Mouse (Mus musculus): ENCODE results near the gene BC052040. TPM values are rescaled to one million over a fixed set of nuclear protein-coding genes. Genes with fewer than 3 reads are reported as not detected.

Gene BC052040
- polyA plus RNA-seq, 1 experiment from 2014 or later, result 6.5 TPM

DNA sequence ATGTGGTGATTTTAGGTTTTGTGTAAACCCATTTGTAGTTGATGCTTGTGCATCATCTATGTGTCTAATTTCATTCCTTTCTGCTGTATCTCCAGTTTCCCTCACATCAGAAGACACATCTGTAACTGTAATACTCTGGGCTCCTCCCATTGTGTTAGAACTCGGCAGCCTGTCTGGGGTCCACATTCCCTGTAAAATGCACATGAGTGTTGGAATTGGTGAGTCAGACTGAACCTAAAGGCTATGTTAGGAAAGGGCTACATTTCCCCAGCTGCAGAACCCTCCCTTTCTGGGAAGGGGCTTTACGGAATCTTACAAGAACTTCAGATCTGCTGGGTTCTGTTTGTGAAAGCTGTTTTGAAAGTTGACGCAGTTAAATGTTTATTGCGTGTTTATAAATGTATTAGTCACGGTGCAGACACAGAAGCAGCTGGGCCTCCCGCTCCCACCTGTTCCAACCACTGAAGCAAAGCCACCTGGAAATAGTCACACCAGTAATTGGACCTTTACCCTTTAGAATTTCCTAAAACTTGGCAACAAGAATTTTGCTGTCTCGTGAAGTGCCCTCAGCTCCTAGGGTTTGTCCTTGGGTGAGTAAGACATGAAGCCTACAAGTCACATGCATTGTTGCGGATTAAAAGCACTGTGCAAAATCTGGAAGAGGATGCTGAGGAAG is 151.6 kb downstream of the BC052040 start:
- no peaks in the 10 kb centered on the region for H3K36me3 ChIP-seq
- no peak overlapping the region for H3K4me3 ChIP-seq (replicated peaks)
- ATAC-seq (ENCODE audit: low read depth) (no peak), DNase-seq (no peak)
- H3K27me3 ChIP-seq, result no peaks in the 10 kb centered on the region
- WGBS (ENCODE audit: insufficient replicate concordance), result 82% methylated on average over 8 of the region's 8 CpGs
- no peak overlapping the region for H3K4me2 ChIP-seq
- H3K9me3 ChIP-seq (replicated peaks), result no peaks in the 10 kb centered on the region
- H3K27ac ChIP-seq, result no peak overlapping the region
- no peak overlapping the region for H3K9ac ChIP-seq
- H3K4me1 ChIP-seq (replicated peaks), result no peaks in the 10 kb centered on the region

DNA sequence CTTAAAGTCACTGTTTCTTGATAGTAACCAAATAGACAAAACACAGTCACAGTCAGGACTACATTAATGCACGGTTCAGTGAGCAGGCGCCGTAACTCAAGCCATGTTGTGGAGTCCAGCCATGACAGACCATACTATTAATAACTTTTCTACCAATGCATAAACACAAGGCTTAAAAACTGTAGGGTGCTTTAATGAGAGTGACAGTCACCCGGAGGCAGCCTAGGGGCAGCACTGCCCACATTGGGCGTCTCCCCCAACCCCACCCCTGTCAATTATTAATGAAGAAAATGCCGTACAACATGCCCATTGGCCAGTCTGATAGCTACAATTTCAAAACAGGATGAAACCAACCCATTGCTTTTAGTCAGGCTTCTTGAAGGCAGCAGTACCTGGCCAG is 153.3 kb downstream of the BC052040 start:
- no peak for DNase-seq
- Histone ChIP-seq H3K27me3 (no peaks in the 10 kb centered on the region), H3K27ac (no peak overlapping the region), H3K9ac (no peak overlapping the region), H3K9me3 (replicated peaks) (no peaks in the 10 kb centered on the region), H3K36me3 (no peaks in the 10 kb centered on the region), H3K4me2 (no peak overlapping the region), H3K4me3 (replicated peaks) (no peak overlapping the region), H3K4me1 (replicated peaks) (no peaks in the 10 kb centered on the region)
- 79% methylated on average over 6 of the region's 6 CpGs for WGBS (ENCODE audit: insufficient replicate concordance)
- no peak for ATAC-seq (ENCODE audit: low read depth)

- Histone ChIP-seq H3K4me3 (replicated peaks) (no peak overlapping the region), H3K4me1 (replicated peaks) (no peaks in the 10 kb centered on the region), H3K27ac (no peak overlapping the region), H3K9ac (no peak overlapping the region), H3K9me3 (replicated peaks) (no peaks in the 10 kb centered on the region), H3K36me3 (no peaks in the 10 kb centered on the region), H3K4me2 (no peak overlapping the region), H3K27me3 (no peaks in the 10 kb centered on the region)
- ATAC-seq (ENCODE audit: low read depth) (no peak), DNase-seq (no peak)
- 63% methylated on average over 3 of the region's 3 CpGs for WGBS (ENCODE audit: insufficient replicate concordance)
Measured at GRCm38 (mm10) chr2:115736416-115736815, 154.9 kb downstream of the BC052040 start.

GRCm38 (mm10) chr2:115737966-115738365 is 156.4 kb downstream of the BC052040 start:
- Histone ChIP-seq H3K27ac (no peak overlapping the region), H3K9ac (no peak overlapping the region), H3K9me3 (replicated peaks) (no peaks in the 10 kb centered on the region), H3K27me3 (no peaks in the 10 kb centered on the region), H3K4me2 (no peak overlapping the region), H3K36me3 (no peaks in the 10 kb centered on the region), H3K4me1 (replicated peaks) (no peaks in the 10 kb centered on the region), H3K4me3 (replicated peaks) (no peak overlapping the region)
- ATAC-seq (ENCODE audit: low read depth) (no peak), DNase-seq (no peak)
- 72% methylated on average over 2 of the region's 2 CpGs for WGBS (ENCODE audit: insufficient replicate concordance)

- H3K4me3 ChIP-seq (replicated peaks), result no peak overlapping the region
- no peaks in the 10 kb centered on the region for H3K27me3 ChIP-seq
- WGBS (ENCODE audit: insufficient replicate concordance), result 71% methylated on average over 7 of the region's 7 CpGs
- no peaks in the 10 kb centered on the region for H3K9me3 ChIP-seq (replicated peaks)
- H3K36me3 ChIP-seq, result no peaks in the 10 kb centered on the region
- H3K4me1 ChIP-seq (replicated peaks), result no peaks in the 10 kb centered on the region
- DNase-seq, result no peak
- ATAC-seq (ENCODE audit: low read depth), result no peak
- H3K27ac ChIP-seq, result no peak overlapping the region
- no peak overlapping the region for H3K4me2 ChIP-seq
- H3K9ac ChIP-seq, result no peak overlapping the region
Measured at GRCm38 (mm10) chr2:115742061-115742460, 160.5 kb downstream of the BC052040 start.

- no peak for DNase-seq
- Histone ChIP-seq H3K36me3 (no peaks in the 10 kb centered on the region), H3K4me2 (no peak overlapping the region), H3K4me3 (replicated peaks) (no peak overlapping the region), H3K9ac (no peak overlapping the region), H3K27me3 (no peaks in the 10 kb centered on the region), H3K27ac (no peak overlapping the region), H3K4me1 (replicated peaks) (no peaks in the 10 kb centered on the region), H3K9me3 (replicated peaks) (no peaks in the 10 kb centered on the region)
- ATAC-seq (ENCODE audit: low read depth), result no peak
- 84% methylated on average over 3 of the region's 3 CpGs for WGBS (ENCODE audit: insufficient replicate concordance)
Measured at GRCm38 (mm10) chr2:115747639-115748038, 166.1 kb downstream of the BC052040 start.

- 79% methylated on average over 7 of the region's 7 CpGs for WGBS (ENCODE audit: insufficient replicate concordance)
Measured at GRCm38 (mm10) chr2:115751177-115751576, 169.7 kb downstream of the BC052040 start.

GRCm38 (mm10) chr2:115757685-115758084 is 176.2 kb downstream of the BC052040 start:
- no peak for DNase-seq
- H3K4me3 ChIP-seq (replicated peaks), result no peak overlapping the region
- ATAC-seq (ENCODE audit: low read depth), result no peak
- H3K4me2 ChIP-seq, result no peak overlapping the region
- 57% methylated on average over 6 of the region's 6 CpGs for WGBS (ENCODE audit: insufficient replicate concordance)
- no peaks in the 10 kb centered on the region for H3K27me3 ChIP-seq
- H3K4me1 ChIP-seq (replicated peaks), result peaks cover 5% of the 10 kb centered on the region; the same call in 1 of the 2 replicates
- no peak overlapping the region for H3K9ac ChIP-seq
- H3K36me3 ChIP-seq, result no peaks in the 10 kb centered on the region
- H3K27ac ChIP-seq, result no peak overlapping the region
- H3K9me3 ChIP-seq (replicated peaks), result no peaks in the 10 kb centered on the region

More at GRCm38 (mm10) chr2:115751177-115751576, 169.7 kb downstream of the BC052040 start:
- H3K27ac ChIP-seq, result no peak overlapping the region
- ATAC-seq (ENCODE audit: low read depth) (no peak), DNase-seq (no peak)
- H3K4me2 ChIP-seq, result no peak overlapping the region
- no peaks in the 10 kb centered on the region for H3K27me3 ChIP-seq
- H3K9ac ChIP-seq, result no peak overlapping the region
- no peaks in the 10 kb centered on the region for H3K36me3 ChIP-seq
- no peak overlapping the region for H3K4me3 ChIP-seq (replicated peaks)
- no peaks in the 10 kb centered on the region for H3K4me1 ChIP-seq (replicated peaks)
- H3K9me3 ChIP-seq (replicated peaks), result no peaks in the 10 kb centered on the region

GRCm38 (mm10) chr2:115758542-115758941 is 177.0 kb downstream of the BC052040 start:
- no peak for DNase-seq

DNA sequence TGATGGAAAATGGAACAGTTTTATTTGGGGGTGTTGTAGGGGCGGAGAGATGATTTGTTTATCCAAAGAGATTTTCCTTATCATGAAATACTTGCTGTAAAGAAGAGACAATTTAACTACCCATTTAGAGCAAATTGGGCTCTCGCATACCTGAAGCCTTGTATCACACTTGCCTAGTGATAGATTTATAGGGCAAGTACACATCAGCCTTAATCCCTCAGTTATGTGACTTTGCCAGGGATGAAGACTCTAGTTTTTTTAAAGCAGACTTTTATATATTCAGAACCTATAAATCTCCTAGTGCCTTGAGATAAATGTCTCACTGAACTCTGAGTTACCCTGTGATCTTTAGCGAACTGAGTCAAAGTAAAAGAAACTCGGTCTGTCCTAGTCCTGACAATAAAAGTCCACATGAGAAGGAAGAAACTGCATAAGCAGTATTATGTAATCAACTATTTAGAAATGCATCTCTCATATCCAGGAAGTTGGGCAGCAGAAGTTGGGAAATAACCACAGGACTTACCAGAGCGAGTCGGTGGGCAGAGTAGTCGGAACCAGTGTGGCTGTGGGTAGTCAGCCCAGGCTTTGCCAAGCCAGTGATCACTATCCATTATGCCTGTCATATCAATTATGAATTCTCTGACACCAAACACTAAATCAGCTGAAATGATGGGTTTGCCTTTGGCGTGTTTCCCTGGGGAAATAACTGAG is 183.2 kb downstream of the BC052040 start:
- Histone ChIP-seq H3K27ac (no peak overlapping the region), H3K4me3 (replicated peaks) (no peak overlapping the region), H3K9ac (no peak overlapping the region), H3K4me1 (replicated peaks) (no peaks in the 10 kb centered on the region), H3K27me3 (no peaks in the 10 kb centered on the region), H3K36me3 (no peaks in the 10 kb centered on the region), H3K4me2 (no peak overlapping the region), H3K9me3 (replicated peaks) (no peaks in the 10 kb centered on the region)
- ATAC-seq (ENCODE audit: low read depth) (no peak), DNase-seq (no peak)
- 55% methylated on average over 8 of the region's 8 CpGs for whole genome bisulfite sequencing (ENCODE audit: insufficient replicate concordance)

More at GRCm38 (mm10) chr2:115758542-115758941, 177.0 kb downstream of the BC052040 start:
- Histone ChIP-seq H3K9ac (no peak overlapping the region), H3K36me3 (no peaks in the 10 kb centered on the region), H3K4me2 (peak overlapping the region; percentile 26; the same call in 1 of the 2 replicates), H3K27ac (no peak overlapping the region), H3K9me3 (replicated peaks) (no peaks in the 10 kb centered on the region), H3K4me1 (replicated peaks) (peaks cover 5% of the 10 kb centered on the region; the same call in 1 of the 2 replicates), H3K27me3 (no peaks in the 10 kb centered on the region), H3K4me3 (replicated peaks) (no peak overlapping the region)
- ATAC-seq (ENCODE audit: low read depth), result peak; percentile 31; the same call in 1 of the 2 replicates
- 60% methylated on average over 6 of the region's 6 CpGs for WGBS (ENCODE audit: insufficient replicate concordance)

- ATAC-seq (ENCODE audit: low read depth) (no peak), DNase-seq (no peak)
- Histone ChIP-seq H3K4me2 (no peak overlapping the region), H3K9me3 (replicated peaks) (no peaks in the 10 kb centered on the region), H3K4me3 (replicated peaks) (no peak overlapping the region), H3K27me3 (no peaks in the 10 kb centered on the region), H3K27ac (no peak overlapping the region), H3K36me3 (no peaks in the 10 kb centered on the region), H3K4me1 (replicated peaks) (no peaks in the 10 kb centered on the region), H3K9ac (no peak overlapping the region)
- WGBS (ENCODE audit: insufficient replicate concordance), result 69% methylated on average over 10 of the region's 10 CpGs
Measured at GRCm38 (mm10) chr2:115769597-115770305, 188.2 kb downstream of the BC052040 start.
